Mouse (Mus musculus) lung, postnatal 0 days (tissue): ENCODE data around the gene Banp.

ENCODE experiments used
- CTCF ChIP-seq: IDR thresholded peaks from 2 replicates; pipeline ENCODE4 v1.5.1; 2016; ENCODE audit warnings: antibody characterized with exemption, mild to moderate bottlenecking
- EP300 ChIP-seq: IDR thresholded peaks from 2 replicates; pipeline ENCODE4 v1.6.1; 2016; ENCODE audit warnings: antibody characterized with exemption, mild to moderate bottlenecking, control low read depth

GRCm38 (mm10) chr8:122001339-122002115 is 52.0 kb downstream of the Banp start:
- TF ChIP-seq CTCF: no peak
- peak; percentile 29 for TF ChIP-seq EP300
